Mouse (Mus musculus): ENCODE data around the gene Isg20.

Isg20 gene

GRCm38 (mm10) chr7:78963891-78964290 is 50.7 kb downstream of the Isg20 start:
- no peak for DNase-seq
